Mouse (Mus musculus) kidney, adult 2 months (tissue): ENCODE measurements around the gene Rsg1.

Experiments used
- CTCF ChIP-seq: fragments of 200-500 bp; conservative IDR thresholded peaks from 2 replicates; pipeline ENCODE4 v1.5.1; 2011; ENCODE audit warnings: low read depth, mild to moderate bottlenecking, control low read depth, low read length, moderate library complexity, mixed read lengths; ENCODE audit not compliant: insufficient read depth, insufficient read length
- POLR2A ChIP-seq: fragments of 200-500 bp; IDR thresholded peaks from one replicate; pipeline ENCODE4 v1.6.1; 2011; ENCODE audit warnings: low read depth, low read length, control low read depth

DNA sequence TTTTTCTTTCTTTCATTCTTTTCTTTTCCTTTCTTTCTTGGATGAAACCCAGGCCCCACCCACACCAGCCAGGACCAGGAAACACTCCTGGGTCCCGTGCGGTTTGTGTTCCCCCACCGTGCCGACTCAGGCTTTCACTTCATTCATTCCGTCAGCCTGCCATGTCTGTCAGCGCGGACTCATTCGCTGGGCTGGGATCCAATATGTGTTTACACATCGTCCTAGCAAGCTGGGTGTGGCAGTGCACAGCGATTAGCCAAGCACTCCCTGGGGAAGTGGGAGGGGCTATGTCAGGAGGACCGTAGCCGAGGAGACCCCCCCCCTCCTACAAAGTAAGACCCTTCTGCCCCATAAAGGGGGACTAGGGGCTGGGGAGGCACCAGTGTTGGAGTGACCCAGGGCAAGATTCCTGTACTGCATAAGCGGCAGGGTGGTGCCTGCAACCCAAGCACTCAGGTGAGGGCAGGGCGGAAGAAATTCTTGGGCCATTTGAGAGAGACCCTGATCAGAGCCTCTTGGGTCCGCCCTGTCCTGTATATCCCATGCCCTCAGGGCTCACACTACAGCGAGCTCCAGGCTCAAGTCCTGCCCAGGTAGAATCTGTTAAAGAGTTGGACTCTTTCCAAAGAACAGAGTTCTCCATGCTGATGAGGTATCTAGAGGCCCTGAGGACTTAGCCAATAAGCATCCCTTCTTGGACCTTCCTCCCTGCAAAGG, 46.4 kb downstream of the Rsg1 start:
- TF ChIP-seq CTCF (no peak), POLR2A (no peak)
